Mouse (Mus musculus): ENCODE measurements at regions not wholly inside any gene's neighbourhood (a gene's known extent, or its start where the extent isn't known, plus 50 kb on each side); places are given as distances from the start of the nearest gene placed in this dataset.

- H3K27me3 ChIP-seq (ENCODE audit: insufficient read depth, low read length), result no peaks in the 10 kb centered on the region
- TF ChIP-seq EP300 (IDR thresholded peaks at IDR 0.05; ENCODE audit: low read depth), result no peak
- TF ChIP-seq CTCF (IDR thresholded peaks at IDR 0.05; ENCODE audit: low read depth), result no peak
- H3K9me3 ChIP-seq (ENCODE audit: low read length), result no peaks in the 10 kb centered on the region
- no peak overlapping the region for H3K9ac ChIP-seq (replicated peaks)
- DNase-seq, result no peak
- ATAC-seq, result no peak
- H3K4me3 ChIP-seq (ENCODE audit: low read depth, low read length), result no peak overlapping the region
- H3K4me2 ChIP-seq (ENCODE audit: low read depth, low read length), result no peak overlapping the region
- H3K4me1 ChIP-seq (ENCODE audit: insufficient read depth), result no peaks in the 10 kb centered on the region
- WGBS (ENCODE audit: insufficient replicate concordance), result 80% methylated on average over 2 of the region's 2 CpGs
- no peak overlapping the region for H3K27ac ChIP-seq (ENCODE audit: low read depth)
- H3K36me3 ChIP-seq (replicated peaks; ENCODE audit: insufficient read depth, low read length), result no peaks in the 10 kb centered on the region
Observed at GRCm38 (mm10) chr3:19407591-19408090, 220.8 kb downstream of the 1700064H15Rik start.

- H3K4me3 ChIP-seq (ENCODE audit: low read depth, low read length), result no peak overlapping the region
- H3K9ac ChIP-seq (replicated peaks), result no peak overlapping the region
- H3K4me2 ChIP-seq (ENCODE audit: low read depth, low read length), result no peak overlapping the region
- no peaks in the 10 kb centered on the region for H3K4me1 ChIP-seq (ENCODE audit: insufficient read depth)
- ATAC-seq (no peak), DNase-seq (no peak)
- no peak for TF ChIP-seq CTCF (IDR thresholded peaks at IDR 0.05; ENCODE audit: low read depth)
- no peak for TF ChIP-seq EP300 (IDR thresholded peaks at IDR 0.05; ENCODE audit: low read depth)
- WGBS (ENCODE audit: insufficient replicate concordance), result 57% methylated on average over 14 of the region's 14 CpGs
- no peak overlapping the region for H3K27ac ChIP-seq (ENCODE audit: low read depth)
- H3K36me3 ChIP-seq (replicated peaks; ENCODE audit: insufficient read depth, low read length), result no peaks in the 10 kb centered on the region
- no peaks in the 10 kb centered on the region for H3K27me3 ChIP-seq (ENCODE audit: insufficient read depth, low read length)
- no peaks in the 10 kb centered on the region for H3K9me3 ChIP-seq (ENCODE audit: low read length)
Observed at GRCm38 (mm10) chr3:19406351-19407151, 221.9 kb downstream of the 1700064H15Rik start.

GRCm38 (mm10) chr3:19385675-19386074 lies 242.8 kb downstream of the 1700064H15Rik start:
- DNase-seq, result no peak
- Histone ChIP-seq H3K4me3 (ENCODE audit: low read depth, low read length) (no peak overlapping the region), H3K27ac (ENCODE audit: low read depth) (no peak overlapping the region), H3K9me3 (ENCODE audit: low read length) (no peaks in the 10 kb centered on the region), H3K9ac (replicated peaks) (no peak overlapping the region), H3K4me2 (ENCODE audit: low read depth, low read length) (no peak overlapping the region), H3K27me3 (ENCODE audit: insufficient read depth, low read length) (no peaks in the 10 kb centered on the region), H3K36me3 (replicated peaks; ENCODE audit: insufficient read depth, low read length) (no peaks in the 10 kb centered on the region), H3K4me1 (ENCODE audit: insufficient read depth) (no peaks in the 10 kb centered on the region)
- no peak for TF ChIP-seq EP300 (IDR thresholded peaks at IDR 0.05; ENCODE audit: low read depth)
- TF ChIP-seq CTCF (IDR thresholded peaks at IDR 0.05; ENCODE audit: low read depth), result no peak
- no peak for ATAC-seq
- 39% methylated on average over 2 of the region's 2 CpGs for WGBS (ENCODE audit: insufficient replicate concordance)

GRCm38 (mm10) chr3:19368998-19369397 lies 259.5 kb downstream of the 1700064H15Rik start:
- Histone ChIP-seq H3K27me3 (ENCODE audit: insufficient read depth, low read length) (no peaks in the 10 kb centered on the region), H3K9ac (replicated peaks) (no peak overlapping the region), H3K36me3 (replicated peaks; ENCODE audit: insufficient read depth, low read length) (no peaks in the 10 kb centered on the region), H3K9me3 (ENCODE audit: low read length) (no peaks in the 10 kb centered on the region), H3K4me2 (ENCODE audit: low read depth, low read length) (no peak overlapping the region), H3K27ac (ENCODE audit: low read depth) (no peak overlapping the region), H3K4me3 (ENCODE audit: low read depth, low read length) (no peak overlapping the region), H3K4me1 (ENCODE audit: insufficient read depth) (no peaks in the 10 kb centered on the region)
- WGBS (ENCODE audit: insufficient replicate concordance), result 74% methylated on average over 1 of the region's 1 CpGs
- ATAC-seq (no peak), DNase-seq (no peak)
- no peak for TF ChIP-seq CTCF (IDR thresholded peaks at IDR 0.05; ENCODE audit: low read depth)
- no peak for TF ChIP-seq EP300 (IDR thresholded peaks at IDR 0.05; ENCODE audit: low read depth)

GRCm38 (mm10) chr3:19367761-19368160 lies 260.7 kb downstream of the 1700064H15Rik start:
- Histone ChIP-seq H3K9me3 (ENCODE audit: low read length) (no peaks in the 10 kb centered on the region), H3K9ac (replicated peaks) (no peak overlapping the region), H3K4me2 (ENCODE audit: low read depth, low read length) (no peak overlapping the region), H3K4me1 (ENCODE audit: insufficient read depth) (no peaks in the 10 kb centered on the region), H3K27ac (ENCODE audit: low read depth) (no peak overlapping the region), H3K36me3 (replicated peaks; ENCODE audit: insufficient read depth, low read length) (no peaks in the 10 kb centered on the region), H3K4me3 (ENCODE audit: low read depth, low read length) (no peak overlapping the region), H3K27me3 (ENCODE audit: insufficient read depth, low read length) (no peaks in the 10 kb centered on the region)
- no peak for DNase-seq
- no peak for TF ChIP-seq EP300 (IDR thresholded peaks at IDR 0.05; ENCODE audit: low read depth)
- 75% methylated on average over 2 of the region's 2 CpGs for WGBS (ENCODE audit: insufficient replicate concordance)
- no peak for ATAC-seq

Measured in liver, postnatal 0 days (tissue).